ENCODE assay signal across 12 mouse cellular contexts in the genomic region with DNA sequence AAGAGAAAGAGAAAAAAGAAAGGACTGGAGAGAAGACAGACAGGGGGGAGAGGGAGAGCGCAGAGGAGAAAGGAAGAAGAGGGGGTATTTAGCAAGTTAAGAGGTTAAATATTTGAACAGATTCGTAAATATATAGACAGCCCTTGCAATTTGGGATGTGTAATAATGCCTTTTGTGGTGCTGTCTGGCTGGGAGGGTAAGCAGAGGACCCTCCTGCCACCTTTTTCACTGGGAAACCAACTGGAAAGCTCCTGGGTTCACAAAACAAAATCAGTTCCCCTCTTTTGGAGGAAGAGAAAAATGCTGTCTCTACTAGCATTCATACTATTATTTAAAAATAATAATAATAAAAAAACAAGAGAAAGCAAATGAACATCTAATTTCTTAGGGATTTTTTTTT.
DNase-seq lines count a peak whose midpoint lies in the region; ATAC-seq and TF ChIP-seq lines count a peak whose summit lies in the region.
"Had no signal": no experiment of that assay in that cellular context is flagged by ENCODE, and none has a peak within 500 bp of the region (broad histone marks: within the 10 kb centered on the region; RNA-seq: fewer than 3 reads in every experiment).

No protein-coding gene starts in this region.

- H3K4me1 ChIP-seq in cortical plate, adult 2 months (ENCODE audit: control insufficient read depth, insufficient read depth, low read length), result peaks cover 8% of the 10 kb centered on the region; the same call in 1 of the 2 replicates
- H3K4me1 ChIP-seq in hindbrain, embryonic 11.5 days (replicated peaks; ENCODE audit: control insufficient read depth, insufficient read depth, low read length), result peaks cover 4% of the 10 kb centered on the region; the same call in 1 of the 2 replicates
- peaks cover 39% of the 10 kb centered on the region for H3K4me1 ChIP-seq in midbrain, embryonic 16.5 days (ENCODE audit: control insufficient read depth, insufficient read depth, low read length)
- peaks cover 3% of the 10 kb centered on the region; the same call in 1 of the 2 replicates for H3K4me1 ChIP-seq in kidney, embryonic 14.5 days (ENCODE audit: control insufficient read depth, insufficient read depth, low read length)

- no peaks in the 10 kb centered on the region for H3K36me3 ChIP-seq in hindbrain, embryonic 11.5 days (ENCODE audit: control insufficient read depth, insufficient read depth, low read length)
- no peaks in the 10 kb centered on the region for H3K36me3 ChIP-seq in midbrain, embryonic 16.5 days (ENCODE audit: control insufficient read depth, insufficient read depth, low read length)
- H3K36me3 ChIP-seq in kidney, embryonic 14.5 days (ENCODE audit: control insufficient read depth, insufficient read depth, low read length), result no peaks in the 10 kb centered on the region
- H3K36me3 ChIP-seq: G1E; limb, embryonic 12.5 days had no signal

- no peak for TF ChIP-seq POLR2A in cortical plate, adult 2 months (IDR thresholded peaks at IDR 0.05; ENCODE audit: extremely low read depth, insufficient read depth, low read length)

- peak overlapping the region; percentile 74 for H3K9ac ChIP-seq in hindbrain, embryonic 11.5 days (ENCODE audit: low read depth, low read length)
- peak overlapping the region; percentile 43 for H3K9ac ChIP-seq in midbrain, embryonic 16.5 days (ENCODE audit: low read depth, low read length)
- no peak overlapping the region for H3K9ac ChIP-seq in kidney, embryonic 14.5 days (ENCODE audit: low read depth, low read length)
- H3K9ac ChIP-seq: limb, embryonic 12.5 days had no signal

- ATAC-seq in hindbrain, embryonic 11.5 days (ENCODE audit: low FRiP score), result no peak
- ATAC-seq in midbrain, embryonic 16.5 days, result no peak
- no peak for ATAC-seq in kidney, embryonic 14.5 days (ENCODE audit: low FRiP score, low TSS enrichment)
- ATAC-seq: intestine, postnatal 0 days; lung, postnatal 0 days had no signal

- H3K27me3 ChIP-seq in hindbrain, embryonic 11.5 days (ENCODE audit: control insufficient read depth, insufficient read depth, low read length), result peaks cover 2% of the 10 kb centered on the region; the same call in 1 of the 2 replicates
- no peaks in the 10 kb centered on the region for H3K27me3 ChIP-seq in midbrain, embryonic 16.5 days (ENCODE audit: control insufficient read depth, insufficient read depth, low read depth, low read length)
- peaks cover 47% of the 10 kb centered on the region for H3K27me3 ChIP-seq in kidney, embryonic 14.5 days (ENCODE audit: control insufficient read depth, insufficient read depth, low read length)

- no peaks in the 10 kb centered on the region for H3K9me3 ChIP-seq in hindbrain, embryonic 11.5 days (ENCODE audit: control insufficient read depth, low read length)
- H3K9me3 ChIP-seq in midbrain, embryonic 16.5 days (replicated peaks; ENCODE audit: control insufficient read depth, low read length, poor library complexity, severe bottlenecking), result no peaks in the 10 kb centered on the region
- no peaks in the 10 kb centered on the region for H3K9me3 ChIP-seq in kidney, embryonic 14.5 days (ENCODE audit: control insufficient read depth, low read length)
- H3K9me3 ChIP-seq: G1E; limb, embryonic 12.5 days had no signal

- no peak overlapping the region; the same call in 1 of the 2 replicates for H3K4me3 ChIP-seq in cortical plate, adult 2 months (ENCODE audit: insufficient read depth, low read length)
- H3K4me3 ChIP-seq in hindbrain, embryonic 11.5 days (ENCODE audit: low read depth, low read length), result peak overlapping the region; percentile 21; the same call in 1 of the 2 replicates
- peak overlapping the region; percentile 23; the same call in 1 of the 2 replicates for H3K4me3 ChIP-seq in midbrain, embryonic 16.5 days (ENCODE audit: low read depth, low read length)
- H3K4me3 ChIP-seq in kidney, embryonic 14.5 days (ENCODE audit: low read length), result no peak overlapping the region

- peak; percentile 17 to 36 for DNase-seq in cerebellum, postnatal 25 days
- DNase-seq in cerebellum, adult 9-10 months, result no peak
- DNase-seq in hindbrain, embryonic 11.5 days (ENCODE audit: low spot score), result peak; percentile 37
- DNase-seq in thymus, postnatal 14 days, result no peak
- no peak for DNase-seq in gastrocnemius, postnatal 4 days (ENCODE audit: low spot score in 2 of 2)

- WGBS in hindbrain, embryonic 11.5 days, result 0% methylated on average over 2 of the region's 2 CpGs
- 2% methylated on average over 2 of the region's 2 CpGs for WGBS in midbrain, embryonic 16.5 days
- 3% methylated on average over 2 of the region's 2 CpGs for WGBS in kidney, embryonic 14.5 days

- peak overlapping the region; percentile 87 for H3K27ac ChIP-seq in cortical plate, adult 2 months (ENCODE audit: insufficient read depth, low read length)
- peak overlapping the region; percentile 94 for H3K27ac ChIP-seq in hindbrain, embryonic 11.5 days (ENCODE audit: low read depth, low read length)
- H3K27ac ChIP-seq in midbrain, embryonic 16.5 days (ENCODE audit: low read length), result peak overlapping the region; percentile 94
- H3K27ac ChIP-seq in kidney, embryonic 14.5 days (ENCODE audit: low read depth, low read length), result no peak overlapping the region
- H3K27ac ChIP-seq: limb, embryonic 12.5 days had no signal

- no peak for TF ChIP-seq CTCF in cortical plate, adult 2 months (IDR thresholded peaks at IDR 0.05; ENCODE audit: extremely low read depth, insufficient read depth, low read length)

- H3K4me2 ChIP-seq in hindbrain, embryonic 11.5 days (replicated peaks; ENCODE audit: low read depth, low read length), result peak overlapping the region; percentile 44
- H3K4me2 ChIP-seq in midbrain, embryonic 16.5 days (ENCODE audit: low read length), result peak overlapping the region; percentile 58
- H3K4me2 ChIP-seq in kidney, embryonic 14.5 days (replicated peaks; ENCODE audit: low read depth, low read length), result no peak overlapping the region

Comparison
In these comparisons a context has a peak if more than half of its experiments do, and no peak if none do; other contexts are left out.
1. DNase-seq: peak in cerebellum, postnatal 25 days (2 of 2) and hindbrain, embryonic 11.5 days (single experiment); none in cerebellum, adult 9-10 months (single experiment), thymus, postnatal 14 days (single experiment) and gastrocnemius, postnatal 4 days (0 of 2).
2. H3K4me3 ChIP-seq: peak in hindbrain, embryonic 11.5 days (single experiment) and midbrain, embryonic 16.5 days (single experiment); none in cortical plate, adult 2 months (single experiment) and kidney, embryonic 14.5 days (single experiment).